7 mouse cellular contexts compared by ENCODE assay signal in the genomic region with DNA sequence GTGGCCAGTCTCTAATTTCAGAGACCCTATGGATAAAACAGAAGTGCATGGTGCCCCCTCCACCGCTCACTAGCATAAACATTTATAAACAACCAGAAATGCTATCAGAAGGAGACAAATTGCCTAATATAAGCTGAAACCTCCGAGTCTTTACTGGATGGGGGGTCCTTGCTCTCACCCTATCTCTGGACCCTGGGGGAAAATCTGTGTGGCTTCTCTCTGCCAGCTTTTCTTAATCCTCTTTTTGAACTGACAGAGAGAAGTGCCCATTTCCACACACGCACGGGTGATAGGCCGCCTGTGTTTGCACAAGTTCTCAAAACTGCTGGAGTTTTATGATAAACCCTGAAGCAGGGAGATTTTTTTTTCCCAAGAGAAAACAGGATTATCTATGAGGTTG. TPM values are rescaled to one million over a fixed set of nuclear protein-coding genes. Genes with fewer than 3 reads are reported as not detected.
DNase-seq lines count a peak whose midpoint lies in the region; ATAC-seq and TF ChIP-seq lines count a peak whose summit lies in the region.

No protein-coding gene starts in this region.

- peak overlapping the region; percentile 80 for H3K9ac ChIP-seq in lung, postnatal 0 days (replicated peaks; ENCODE audit: low read depth)
- H3K9ac ChIP-seq in hindbrain, embryonic 12.5 days, result peak overlapping the region; percentile 92
- peak overlapping the region; percentile 93 for H3K9ac ChIP-seq in midbrain, embryonic 11.5 days (ENCODE audit: low read length)

- no peak for DNase-seq in lung, postnatal 0 days (ENCODE audit: low spot score)
- no peak for DNase-seq in lung, postnatal 10 days
- DNase-seq in midbrain, embryonic 11.5 days (ENCODE audit: low spot score, missing footprints), result no peak
- DNase-seq in Muller cell, postnatal 12 days (ENCODE audit: inconsistent ontology term), result no peak
- no peak for DNase-seq in left cerebral cortex, postnatal 36 days (ENCODE audit: low spot score in 2 of 2)

- H3K27me3 ChIP-seq in lung, postnatal 0 days (replicated peaks; ENCODE audit: insufficient read depth, low read length), result no peaks in the 10 kb centered on the region
- H3K27me3 ChIP-seq in hindbrain, embryonic 12.5 days, result no peaks in the 10 kb centered on the region
- no peaks in the 10 kb centered on the region for H3K27me3 ChIP-seq in midbrain, embryonic 11.5 days (ENCODE audit: control insufficient read depth, insufficient read depth, low read length)

- H3K4me3 ChIP-seq in lung, postnatal 0 days (ENCODE audit: low read depth, low read length), result peak overlapping the region; percentile 74
- peak overlapping the region; percentile 77 for H3K4me3 ChIP-seq in hindbrain, embryonic 12.5 days
- peak overlapping the region; percentile 72 for H3K4me3 ChIP-seq in midbrain, embryonic 11.5 days (ENCODE audit: low read depth, low read length)

- TF ChIP-seq CTCF in lung, postnatal 0 days (IDR thresholded peaks at IDR 0.05), result no peak

- 17% methylated on average over 5 of the region's 5 CpGs for WGBS in lung, postnatal 0 days
- WGBS in hindbrain, embryonic 12.5 days, result 9% methylated on average over 5 of the region's 5 CpGs
- 9% methylated on average over 5 of the region's 5 CpGs for WGBS in midbrain, embryonic 11.5 days

- peak overlapping the region; percentile 87 for H3K4me2 ChIP-seq in lung, postnatal 0 days (replicated peaks; ENCODE audit: low read depth, low read length)
- peak overlapping the region; percentile 66 for H3K4me2 ChIP-seq in hindbrain, embryonic 12.5 days (replicated peaks)
- H3K4me2 ChIP-seq in midbrain, embryonic 11.5 days, result peak overlapping the region; percentile 76

- intact Hi-C loops in left cerebral cortex, postnatal 36 days (cut with DNase I), result loop anchor here (5.0 kb wide), 2 partner anchors 53 to 73 kb away; no protein-coding TSS in a partner anchor

- no peak for TF ChIP-seq EP300 in lung, postnatal 0 days (IDR thresholded peaks at IDR 0.05)

- 0 out of 2 replicates have a peak, but pooled peaks cover 3% of the 10 kb centered on the region for H3K4me1 ChIP-seq in lung, postnatal 0 days (ENCODE audit: insufficient read depth, low read depth, low read length)
- peaks cover 14% of the 10 kb centered on the region for H3K4me1 ChIP-seq in hindbrain, embryonic 12.5 days
- H3K4me1 ChIP-seq in midbrain, embryonic 11.5 days (ENCODE audit: control insufficient read depth, insufficient read depth, low read length), result peaks cover 16% of the 10 kb centered on the region

- no peaks in the 10 kb centered on the region for H3K36me3 ChIP-seq in lung, postnatal 0 days (ENCODE audit: insufficient read depth, low read length)
- H3K36me3 ChIP-seq in hindbrain, embryonic 12.5 days, result peaks cover 35% of the 10 kb centered on the region
- 0 out of 2 replicates have a peak, but pooled peaks cover 2% of the 10 kb centered on the region for H3K36me3 ChIP-seq in midbrain, embryonic 11.5 days (ENCODE audit: control insufficient read depth, insufficient read depth, low read length)

- peak overlapping the region; percentile 90; the same call in 1 of the 2 replicates for H3K27ac ChIP-seq in lung, postnatal 0 days (ENCODE audit: low read length)
- H3K27ac ChIP-seq in hindbrain, embryonic 12.5 days, result 0 out of 2 replicates have a peak overlapping the region, but pooled peaks have one; percentile 12
- no peak overlapping the region for H3K27ac ChIP-seq in midbrain, embryonic 11.5 days (ENCODE audit: low read depth, low read length)

- ATAC-seq in lung, postnatal 0 days, result no peak
- ATAC-seq in hindbrain, embryonic 12.5 days (ENCODE audit: low FRiP score), result no peak
- ATAC-seq in midbrain, embryonic 11.5 days (ENCODE audit: low FRiP score), result no peak
- ATAC-seq in megakaryocyte-erythroid progenitor cell, adult 5-6 weeks (replicated peaks; ENCODE audit: low FRiP score, low TSS enrichment, poor library complexity, severe bottlenecking), result no peak

- H3K9me3 ChIP-seq in lung, postnatal 0 days (ENCODE audit: low read length), result no peaks in the 10 kb centered on the region
- H3K9me3 ChIP-seq in hindbrain, embryonic 12.5 days (replicated peaks), result 0 out of 2 replicates have a peak, but pooled peaks cover 3% of the 10 kb centered on the region
- H3K9me3 ChIP-seq in midbrain, embryonic 11.5 days (ENCODE audit: control insufficient read depth, low read length), result no peaks in the 10 kb centered on the region

RNA-seq across cellular contexts. Expression of a gene that starts 1.0 kb away (rescaled TPM):
- polyA plus RNA-seq in lung, postnatal 0 days (2015; fragmentation: Nextera tagmentation; extraction: Ambion mirVana), result 5.8 and 8.7 TPM in 2 replicates
- polyA plus RNA-seq in hindbrain, embryonic 12.5 days (2016; fragmentation: Nextera tagmentation; extraction: Ambion mirVana), result 11.2 and 11.6 TPM in 2 replicates
- polyA plus RNA-seq in midbrain, embryonic 11.5 days (2014; fragmentation: Nextera tagmentation; extraction: Ambion mirVana), result 7.7 and 8.3 TPM in 2 replicates
- 10 to 100 TPM; 41.6 to 49.0 TPM for total RNA-seq in left cerebral cortex, postnatal 36 days (2021)
- 0.25 TPM in 1 of 2 replicates, not detected in the other for total RNA-seq in megakaryocyte-erythroid progenitor cell, adult 5-6 weeks (2014; fragmentation: Nextera tagmentation)
- 0.05 TPM in 1 of 2 replicates, not detected in the other for total RNA-seq in megakaryocyte-erythroid progenitor cell, adult 5-6 weeks (2017)
